Mouse (Mus musculus) embryo, embryonic 10.5 days (tissue): ENCODE data around the gene Ly6g6c.

Experiments
- DNase-seq: peaks from one replicate; pipeline ENCODE4 v3.0.0-alpha.2; 2015; ENCODE audit warnings: low spot score

Ly6g6c gene

GRCm38 (mm10) chr17:35115046-35116019, 50.1 kb downstream of the Ly6g6c start, which contains the start of gene Ly6g5b:
Gene Ly6g5b, minus strand, starts transcription at chr17:35115428.
- DNase-seq, result peak; percentile 29
